Mouse (Mus musculus): ENCODE data around the gene Nlrc5.

- TF ChIP-seq GATA1 (IDR thresholded peaks at IDR 0.05; ENCODE audit: borderline replicate concordance, low read length) (no peak), FLI1 (IDR thresholded peaks at IDR 0.05; ENCODE audit: low read length) (no peak)
Observed at GRCm38 (mm10) chr8:94438659-94439058, 4.5 kb downstream of the Nlrc5 start.

All from megakaryocyte, embryonic 14.5 days (primary cell).